Mouse (Mus musculus): ENCODE measurements at regions not wholly inside any gene's neighbourhood (a gene's known extent, or its start where the extent isn't known, plus 50 kb on each side); places are given as distances from the start of the nearest gene placed in this dataset.

DNA sequence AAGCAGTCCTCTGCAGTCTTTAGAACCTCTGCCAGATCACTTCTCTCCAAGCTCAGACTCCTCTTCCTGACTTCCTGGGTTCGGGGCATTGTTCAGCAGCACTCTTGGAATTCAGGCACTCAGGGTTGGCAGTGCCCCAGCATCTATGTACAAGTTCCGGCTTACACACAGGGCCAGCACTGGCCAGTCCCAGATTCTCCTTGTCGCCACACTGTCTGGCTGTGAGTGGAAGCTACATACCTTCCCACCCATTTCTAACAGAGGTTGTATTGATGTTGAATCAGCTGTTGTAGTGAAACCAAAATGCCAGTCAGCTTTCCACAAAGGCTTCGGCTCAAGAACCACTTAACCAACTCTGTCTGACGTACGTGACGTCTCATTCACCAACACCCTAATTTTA, 190.7 kb upstream of the F930015N05Rik start:
- TF ChIP-seq CTCF (conservative IDR thresholded peaks at IDR 0.05; ENCODE audit: low read length) (no peak), POU5F1 (IDR thresholded peaks at IDR 0.05; ENCODE audit: borderline replicate concordance, low read length) (no peak), NANOG (IDR thresholded peaks at IDR 0.05; ENCODE audit: borderline replicate concordance, low read length) (no peak)

All from E14TG2a.4 (cell line).